Mouse (Mus musculus) cerebellum, adult 2 months (tissue): ENCODE results near the gene Prl2c5. TPM values are rescaled to one million over a fixed set of nuclear protein-coding genes. Genes with fewer than 3 reads are reported as not detected.
"Not testable (repeated sequence)": the region's sequence is repeated elsewhere in the genome, so short reads cannot be mapped to it uniquely, and the experiment has no call there.

Experiments
- DNase-seq, 2 experiments: peaks; one replicate each; pipeline ENCODE4 v3.0.0; 2021
- H3K27ac ChIP-seq: fragments of 200-500 bp; 2 replicates; pipeline ENCODE4 v1.5.1; 2012; ENCODE audit warnings: low read length, control low read depth, inconsistent platforms; ENCODE audit not compliant: insufficient read depth
- H3K27me3 ChIP-seq: fragments of 200-500 bp; 2 replicates; pipeline ENCODE4 v1.6.1; 2012; ENCODE audit warnings: inconsistent platforms, mild to moderate bottlenecking, low read length, moderate library complexity; ENCODE audit not compliant: control insufficient read depth, insufficient read depth
- H3K4me1 ChIP-seq: fragments of 200-500 bp; 2 replicates; pipeline ENCODE4 v1.6.1; 2011; ENCODE audit warnings: low read length; ENCODE audit not compliant: control insufficient read depth, insufficient read depth
- H3K4me3 ChIP-seq: fragments of 200-500 bp; replicated peaks from 2 replicates; pipeline ENCODE3; 2011; ENCODE audit warnings: mild to moderate bottlenecking, low read depth, low read length, control low read depth; ENCODE audit not compliant: insufficient read depth
- WGBS: fragments of 180-500 bp; shearing (Covaris S2); methylation state at CpG from one replicate; pipeline ENCODE4 v1.1.7; 2018; 5-methylcytosine and 5-hydroxymethylcytosine counted together
- polyA plus RNA-seq: library from polyadenylated mRNA; depleted of rRNA; stranded (reverse); fragments of >200 nt; gene quantifications from 2 replicates; pipeline ENCODE4 v1.2.3, GENCODE M21; 2012; rRNA removed

The Prl2c5 gene
- polyA plus RNA-seq, result 0.41 TPM in 1 of 2 replicates, not detected in the other

DNA sequence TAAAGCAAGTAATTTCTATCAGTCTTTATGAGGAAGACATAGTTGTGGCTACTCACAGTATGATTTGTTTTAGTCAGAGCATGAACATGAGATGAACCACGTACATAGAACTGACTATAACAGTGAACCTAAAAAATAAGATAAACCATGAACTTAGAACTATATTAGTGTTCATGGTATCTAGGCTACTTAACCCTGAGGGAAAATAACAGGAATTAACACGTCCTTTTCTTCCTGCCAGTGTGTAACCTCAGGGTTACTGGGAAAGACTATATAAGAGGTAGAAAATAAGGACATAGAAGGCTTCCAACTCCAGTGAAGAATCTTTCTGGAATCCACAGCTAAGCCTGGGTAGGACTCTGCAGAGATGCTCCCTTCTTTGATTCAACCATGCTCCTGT is at the start of gene Prl2c5:
TSS of gene Prl2c5 (plus strand) at position 301 of the 400 bp plus-strand sequence.
- not testable (repeated sequence) for H3K27me3 ChIP-seq, H3K27ac ChIP-seq, H3K4me1 ChIP-seq, H3K4me3 ChIP-seq, DNase-seq
- WGBS, result 48% methylated on average over 2 of the region's 2 CpGs

DNA sequence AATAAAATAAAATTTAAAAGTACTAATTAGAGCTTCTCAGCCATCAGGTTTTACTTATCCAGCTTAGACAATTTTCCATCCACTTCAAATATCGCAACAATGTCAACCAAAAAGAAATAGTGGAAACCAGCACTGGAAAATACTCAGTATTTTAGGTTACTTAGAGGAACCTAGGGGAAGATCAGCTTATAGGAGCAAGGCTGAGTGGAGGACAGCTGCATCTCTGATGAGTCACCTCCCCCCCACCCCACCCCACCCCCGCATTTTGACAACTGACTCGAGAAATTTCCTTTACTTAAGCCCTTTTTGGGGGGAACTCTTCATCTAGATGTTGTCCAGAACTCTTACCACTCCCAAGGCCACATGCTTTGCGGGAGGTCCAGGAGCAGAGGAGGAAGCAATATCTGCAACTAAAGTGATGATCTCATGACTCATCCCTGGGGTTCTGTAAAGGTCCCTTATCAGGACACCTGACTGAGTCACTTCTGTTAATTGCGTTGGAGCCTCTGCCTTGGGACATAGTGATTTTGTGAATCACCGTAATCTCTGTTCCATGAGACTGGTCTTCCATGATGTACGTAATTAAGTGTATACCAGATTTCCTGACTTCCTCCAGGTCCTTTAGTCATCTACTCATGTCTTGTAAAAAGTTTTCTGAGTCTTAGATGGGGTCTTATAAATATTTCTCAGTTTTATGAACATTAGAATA is 19.6 kb upstream of the Prl2c5 start:
- H3K4me3 ChIP-seq, H3K27ac ChIP-seq, DNase-seq, H3K27me3 ChIP-seq, H3K4me1 ChIP-seq: not testable (repeated sequence)
- WGBS, result 71% methylated on average over 5 of the region's 7 CpGs

DNA sequence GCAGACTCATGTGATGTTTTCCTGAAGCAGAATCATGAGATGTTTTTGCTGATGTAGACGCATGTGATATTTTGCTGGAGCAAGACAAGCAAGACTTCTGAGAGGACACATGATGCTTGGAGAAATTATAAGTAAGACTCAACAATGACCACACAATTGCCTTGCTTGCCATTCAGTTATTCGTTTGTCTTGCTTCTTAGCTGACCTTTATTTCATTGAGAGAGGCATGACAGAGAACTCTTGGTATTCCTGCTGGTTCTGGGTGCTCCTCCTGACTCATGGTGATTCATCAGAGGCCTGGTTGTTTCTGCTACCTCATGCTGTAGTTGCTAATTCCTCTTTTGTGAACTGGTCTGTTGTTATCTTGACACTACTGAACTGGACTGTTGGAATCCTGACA is 13.9 kb upstream of the Prl2c5 start:
- WGBS, result 72% methylated on average over 2 of the region's 2 CpGs
- not testable (repeated sequence) for H3K27ac ChIP-seq, H3K4me3 ChIP-seq, H3K27me3 ChIP-seq, DNase-seq, H3K4me1 ChIP-seq

DNA sequence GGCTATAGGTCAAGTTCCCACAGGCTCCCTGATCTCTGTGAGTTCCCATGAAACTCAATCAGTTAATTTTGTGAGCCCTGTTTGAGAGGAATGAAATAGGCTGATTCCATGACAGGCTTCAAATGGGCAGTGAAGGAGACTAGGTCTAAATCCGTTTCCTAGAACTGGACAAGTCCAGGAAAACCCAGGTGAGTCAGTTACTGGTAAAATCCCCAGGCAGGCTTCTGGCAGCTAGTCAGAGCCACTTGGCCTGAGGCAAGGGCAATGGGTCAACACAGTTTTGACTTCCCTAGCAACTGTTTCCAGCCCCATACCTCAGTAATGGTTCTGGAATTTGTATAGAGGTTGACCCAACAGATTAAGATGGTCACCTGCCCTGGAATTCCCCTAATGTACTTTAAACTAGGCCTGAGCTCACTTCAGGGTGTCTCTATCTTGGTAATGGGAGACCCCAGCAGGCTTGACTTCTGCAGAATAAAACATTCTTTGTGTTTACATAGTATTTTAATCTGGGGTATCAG is 8.8 kb upstream of the Prl2c5 start:
- not testable (repeated sequence) for H3K4me3 ChIP-seq, H3K27me3 ChIP-seq, DNase-seq, H3K4me1 ChIP-seq, H3K27ac ChIP-seq
- 48% methylated on average over 1 of the region's 1 CpGs for WGBS

DNA sequence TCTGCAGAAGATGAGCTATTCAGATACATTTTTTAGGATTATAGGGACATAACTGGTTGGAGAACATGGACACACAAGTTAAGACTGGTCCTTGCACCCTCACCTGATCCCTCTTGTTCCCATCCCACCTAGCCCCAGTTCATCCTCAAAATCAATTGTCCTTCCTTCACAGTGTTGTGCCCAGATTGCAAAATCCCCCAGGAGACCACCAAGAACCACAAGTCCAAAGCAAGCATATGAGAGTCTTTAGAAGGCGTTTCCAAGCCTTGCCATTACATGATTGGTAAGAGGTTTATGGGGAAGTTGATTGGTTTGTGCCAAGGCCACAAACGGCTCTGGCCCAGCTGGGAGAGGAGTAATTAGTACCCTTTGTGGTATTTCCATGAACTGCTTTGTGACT is 6.8 kb upstream of the Prl2c5 start:
- not testable (repeated sequence) for H3K4me1 ChIP-seq, H3K27ac ChIP-seq, H3K4me3 ChIP-seq, H3K27me3 ChIP-seq, DNase-seq
- 43% methylated on average over 2 of the region's 2 CpGs for WGBS

DNA sequence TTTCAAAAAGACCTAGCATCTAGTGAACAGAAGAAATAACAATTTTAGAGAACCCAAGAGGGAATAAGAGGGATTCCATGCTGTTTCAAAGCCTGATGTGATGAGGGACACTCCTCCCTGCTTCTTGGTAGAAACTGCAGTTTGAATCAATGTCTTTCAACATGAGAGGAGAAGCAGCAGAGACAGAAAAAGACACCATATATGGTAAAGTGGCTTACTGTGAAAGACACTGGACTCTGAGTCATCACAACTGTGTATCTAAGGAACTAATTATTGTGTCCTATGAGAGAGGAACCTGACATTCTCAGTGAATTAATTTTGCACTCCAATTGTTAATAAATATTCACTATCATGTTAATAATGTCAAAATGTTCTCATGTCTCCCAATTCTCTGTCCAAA is 28.7 kb downstream of the Prl2c5 start:
- H3K4me1 ChIP-seq, DNase-seq, H3K4me3 ChIP-seq: not testable (repeated sequence)

GRCm38 (mm10) chr13:13216363-13216762 is 33.8 kb downstream of the Prl2c5 start:
- not testable (repeated sequence) for H3K4me3 ChIP-seq, DNase-seq, H3K4me1 ChIP-seq, H3K27me3 ChIP-seq, H3K27ac ChIP-seq
- 78% methylated on average over 2 of the region's 2 CpGs for WGBS

More for the DNA sequence above, 28.7 kb downstream of the Prl2c5 start:
- H3K27me3 ChIP-seq, H3K27ac ChIP-seq: not testable (repeated sequence)

DNA sequence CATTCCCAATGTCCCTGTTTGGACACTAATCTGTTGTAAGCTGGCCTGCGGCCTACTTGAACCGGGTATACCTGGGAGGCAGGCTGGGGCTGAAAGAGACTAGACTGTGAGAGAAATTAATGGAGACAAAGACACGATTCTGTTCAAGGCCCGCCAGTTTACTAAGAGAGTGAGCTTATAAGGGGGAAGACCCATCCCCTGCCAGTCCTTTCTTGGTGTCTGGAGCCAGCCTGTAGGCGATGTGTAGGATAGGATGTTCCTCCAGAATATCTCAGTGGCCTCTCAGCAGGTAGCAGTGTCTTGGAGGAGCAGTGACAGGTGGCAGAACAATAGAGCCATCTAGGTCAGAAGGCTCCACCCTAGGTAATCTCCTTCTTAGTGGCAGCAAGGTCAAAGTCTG is 37.7 kb downstream of the Prl2c5 start:
- 59% methylated on average over 5 of the region's 5 CpGs for WGBS
- not testable (repeated sequence) for H3K27ac ChIP-seq, H3K27me3 ChIP-seq, DNase-seq, H3K4me3 ChIP-seq, H3K4me1 ChIP-seq

- not testable (repeated sequence) for H3K4me1 ChIP-seq, H3K27ac ChIP-seq, H3K4me3 ChIP-seq, H3K27me3 ChIP-seq
- DNase-seq, result peak; percentile 8 to 19
- WGBS, result 0% methylated on average over 1 of the region's 1 CpGs
Measured at GRCm38 (mm10) chr13:13237456-13237855, 54.9 kb downstream of the Prl2c5 start.

Other genes starting within 250 kb of the Prl2c5 start
- gene Prl2c2, start 177.3 kb upstream of the Prl2c5 start, polyA plus RNA-seq, result 3.6 and 10.3 TPM in 2 replicates
- 22.7 and 25.3 TPM in 2 replicates for gene Gpr137b, start 211.3 kb downstream of the Prl2c5 start, polyA plus RNA-seq